Mouse (Mus musculus) right cerebral cortex, postnatal 4 days (tissue): Measurements from ENCODE around the gene Pard3.

Experiments used
- DNase-seq: peaks from one replicate; pipeline ENCODE4 v3.0.0-alpha.2; 2022

Gene Pard3

GRCm38 (mm10) chr8:127572493-127572892, 508.8 kb downstream of the Pard3 start:
- DNase-seq = no peak

- DNase-seq = no peak
Measured at GRCm38 (mm10) chr8:127576657-127577056, 513.0 kb downstream of the Pard3 start.

- DNase-seq = no peak
Measured at GRCm38 (mm10) chr8:127577656-127578055, 514.0 kb downstream of the Pard3 start.

- DNase-seq = no peak
Measured at GRCm38 (mm10) chr8:127579436-127579835, 515.7 kb downstream of the Pard3 start.

GRCm38 (mm10) chr8:127583429-127583828, 519.7 kb downstream of the Pard3 start:
- no peak for DNase-seq

- DNase-seq = no peak
Measured at GRCm38 (mm10) chr8:127585618-127586017, 521.9 kb downstream of the Pard3 start.

GRCm38 (mm10) chr8:127586681-127587080, 523.0 kb downstream of the Pard3 start:
- no peak for DNase-seq

- peak; percentile 16 for DNase-seq
Measured at GRCm38 (mm10) chr8:127588313-127588712, 524.6 kb downstream of the Pard3 start.

- DNase-seq = peak; percentile 40
Measured at GRCm38 (mm10) chr8:127589291-127589690, 525.6 kb downstream of the Pard3 start.

GRCm38 (mm10) chr8:127590674-127591186, 527.0 kb downstream of the Pard3 start:
- DNase-seq = no peak

GRCm38 (mm10) chr8:127592648-127593574, 529.2 kb downstream of the Pard3 start:
- DNase-seq = no peak

- DNase-seq = no peak
Measured at GRCm38 (mm10) chr8:127600641-127601040, 536.9 kb downstream of the Pard3 start.

- no peak for DNase-seq
Measured at GRCm38 (mm10) chr8:127603062-127603461, 539.4 kb downstream of the Pard3 start.

GRCm38 (mm10) chr8:127608541-127609270, 545.0 kb downstream of the Pard3 start:
- DNase-seq = no peak

- no peak for DNase-seq
Measured at GRCm38 (mm10) chr8:127609316-127609715, 545.6 kb downstream of the Pard3 start.

- no peak for DNase-seq
Measured at GRCm38 (mm10) chr8:127614206-127614605, 550.5 kb downstream of the Pard3 start.

GRCm38 (mm10) chr8:127616681-127617080, 553.0 kb downstream of the Pard3 start:
- no peak for DNase-seq

- DNase-seq = no peak
Measured at GRCm38 (mm10) chr8:127622137-127622536, 558.4 kb downstream of the Pard3 start.

- no peak for DNase-seq
Measured at GRCm38 (mm10) chr8:127638232-127639087, 574.8 kb downstream of the Pard3 start.

- DNase-seq = no peak
Measured at GRCm38 (mm10) chr8:127639088-127639453, 575.4 kb downstream of the Pard3 start.

GRCm38 (mm10) chr8:127655559-127655958, 591.9 kb downstream of the Pard3 start:
- no peak for DNase-seq
